Mouse (Mus musculus) heart, adult 2 months (tissue): Measurements from ENCODE around the gene AC124502.3.

Experiments
- CTCF ChIP-seq: fragments of 200-600 bp; IDR thresholded peaks from 2 replicates; pipeline ENCODE4 v1.8.1; 2022; ENCODE audit warnings: antibody characterized with exemption, mild to moderate bottlenecking, moderate library complexity
- EP300 ChIP-seq: fragments of 200-500 bp; IDR thresholded peaks from 2 replicates; pipeline ENCODE4 v1.6.1; 2011; ENCODE audit warnings: low read depth, low read length, control low read depth; ENCODE audit not compliant: insufficient read depth
- POLR2A ChIP-seq: fragments of 200-500 bp; IDR thresholded peaks from 2 replicates; pipeline ENCODE4 v1.6.1; 2011; ENCODE audit warnings: mild to moderate bottlenecking, low read depth, low read length, control low read depth; ENCODE audit not compliant: insufficient read depth

GRCm38 (mm10) chr19:5057876-5058775 is 19.4 kb downstream of the AC124502.3 start:
- no peak for TF ChIP-seq CTCF
- no peak for TF ChIP-seq POLR2A
- no peak for TF ChIP-seq EP300
